Mouse (Mus musculus) urinary bladder, adult 18-20 months (tissue): ENCODE results near the gene Mgat5.

Experiments used
- DNase-seq, 2 experiments: peaks; one replicate each; pipeline ENCODE4 v3.0.0; 2022; ENCODE audit warnings: low spot score in 2 of 2, mixed read lengths in 2 of 2

Gene Mgat5

GRCm38 (mm10) chr1:127217665-127218064, 12.8 kb downstream of the Mgat5 start:
- DNase-seq = no peak

GRCm38 (mm10) chr1:127218182-127218581, 13.4 kb downstream of the Mgat5 start:
- DNase-seq = no peak

- DNase-seq = no peak
These were observed 14.3 kb downstream of the Mgat5 start for GRCm38 (mm10) chr1:127219161-127219560.

GRCm38 (mm10) chr1:127219621-127220020, 14.8 kb downstream of the Mgat5 start:
- peak in 1 of 2 experiments; percentile 41 for DNase-seq

GRCm38 (mm10) chr1:127221998-127222736, 17.4 kb downstream of the Mgat5 start:
- no peak for DNase-seq

GRCm38 (mm10) chr1:127225060-127225459, 20.2 kb downstream of the Mgat5 start:
- no peak for DNase-seq

- DNase-seq = no peak
These were observed 24.2 kb downstream of the Mgat5 start for GRCm38 (mm10) chr1:127229011-127229410.

GRCm38 (mm10) chr1:127230468-127230867, 25.7 kb downstream of the Mgat5 start:
- DNase-seq = no peak

GRCm38 (mm10) chr1:127233191-127233651, 28.4 kb downstream of the Mgat5 start:
- no peak for DNase-seq

GRCm38 (mm10) chr1:127235157-127235556, 30.3 kb downstream of the Mgat5 start:
- DNase-seq = no peak

GRCm38 (mm10) chr1:127236396-127236795, 31.6 kb downstream of the Mgat5 start:
- DNase-seq = no peak

- no peak for DNase-seq
These were observed 34.1 kb downstream of the Mgat5 start for GRCm38 (mm10) chr1:127238871-127239314.

GRCm38 (mm10) chr1:127239914-127240313, 35.1 kb downstream of the Mgat5 start:
- no peak for DNase-seq

- no peak for DNase-seq
These were observed 37.5 kb downstream of the Mgat5 start for GRCm38 (mm10) chr1:127242151-127242887.

GRCm38 (mm10) chr1:127242888-127243588, 38.2 kb downstream of the Mgat5 start:
- no peak for DNase-seq

GRCm38 (mm10) chr1:127244054-127244770, 39.4 kb downstream of the Mgat5 start:
- no peak for DNase-seq

- no peak for DNase-seq
These were observed 41.3 kb downstream of the Mgat5 start for GRCm38 (mm10) chr1:127246158-127246557.

GRCm38 (mm10) chr1:127248433-127248832, 43.6 kb downstream of the Mgat5 start:
- no peak for DNase-seq

GRCm38 (mm10) chr1:127249621-127250020, 44.8 kb downstream of the Mgat5 start:
- no peak for DNase-seq

- DNase-seq = no peak
These were observed 45.5 kb downstream of the Mgat5 start for GRCm38 (mm10) chr1:127250313-127250712.

GRCm38 (mm10) chr1:127251751-127252150, 46.9 kb downstream of the Mgat5 start:
- no peak for DNase-seq

- no peak for DNase-seq
These were observed 52.2 kb downstream of the Mgat5 start for GRCm38 (mm10) chr1:127257005-127257404.
